Mouse (Mus musculus) cerebellum, adult 2 months (tissue): ENCODE results near the gene Kpna2.

ENCODE experiments used
- CTCF ChIP-seq: fragments of 200-500 bp; IDR thresholded peaks from 2 replicates; pipeline ENCODE4 v1.5.1; 2011; ENCODE audit warnings: low read depth, mild to moderate bottlenecking, control low read depth, low read length, moderate library complexity, borderline replicate concordance; ENCODE audit not compliant: insufficient read depth
- POLR2A ChIP-seq: fragments of 200-500 bp; IDR thresholded peaks from 2 replicates; pipeline ENCODE4 v1.6.1; 2011; ENCODE audit warnings: low read length, control low read depth, borderline replicate concordance; ENCODE audit not compliant: insufficient read depth

DNA sequence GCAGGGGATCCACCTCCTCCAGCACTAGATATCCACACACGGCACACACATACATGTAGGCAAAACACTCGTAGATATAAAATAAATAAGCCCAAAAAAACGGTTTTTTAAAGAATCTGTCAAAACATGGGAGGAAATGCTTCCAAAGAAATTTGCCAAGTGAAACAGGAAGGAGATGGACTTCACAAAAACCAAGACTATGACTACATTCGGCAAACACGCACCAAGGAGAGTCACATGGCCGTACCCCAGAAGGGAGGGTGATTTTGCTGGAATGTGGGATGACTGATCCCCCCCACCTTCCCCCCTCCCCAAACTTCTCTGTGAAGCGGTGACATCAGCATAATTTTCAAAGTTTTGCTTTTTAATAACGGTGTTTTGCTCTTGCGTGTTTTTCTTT lies 45.2 kb downstream of the Kpna2 start:
- TF ChIP-seq POLR2A (no peak), CTCF (no peak)
